Mouse (Mus musculus) liver, embryonic 14.5 days (tissue): ENCODE results near the gene Fbrs.
A peak's percentile ranks its signal among the peaks of the same experiment; 100 is the strongest.

Source experiments
- CTCF ChIP-seq: IDR thresholded peaks from 2 replicates; pipeline ENCODE4 v1.5.1; 2016; ENCODE audit warnings: antibody characterized with exemption, low read depth, control low read depth
- EP300 ChIP-seq: IDR thresholded peaks from 2 replicates; pipeline ENCODE4 v1.6.1; 2016; ENCODE audit warnings: antibody characterized with exemption, low read depth

DNA sequence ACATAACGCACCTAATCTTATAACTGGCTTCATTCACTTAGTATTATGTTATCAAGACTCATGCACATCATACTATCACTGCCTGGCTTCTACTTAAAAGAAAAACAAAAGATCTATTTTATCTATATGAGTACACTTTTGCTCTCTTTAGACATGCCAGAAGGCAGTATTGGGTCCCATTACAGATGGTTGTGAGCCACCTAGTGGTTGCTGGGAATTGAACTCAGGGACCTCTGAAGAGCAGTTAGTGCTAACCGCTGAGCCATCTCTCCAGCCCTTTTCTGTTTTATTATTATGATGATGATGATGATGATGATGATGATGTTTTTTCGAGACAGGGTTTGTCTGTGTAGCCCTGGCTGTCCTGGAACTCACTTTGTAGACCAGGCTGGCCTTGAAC lies 19.4 kb downstream of the Fbrs start:
- TF ChIP-seq CTCF, result peak; percentile 68
- no peak for TF ChIP-seq EP300
